Mouse (Mus musculus): Measurements from ENCODE around the gene Slc2a9.

- no peak for TF ChIP-seq FLI1 (IDR thresholded peaks at IDR 0.05; ENCODE audit: low read length)
- no peak for TF ChIP-seq GATA1 (IDR thresholded peaks at IDR 0.05; ENCODE audit: borderline replicate concordance, low read length)
Measured at GRCm38 (mm10) chr5:38466569-38467110, 36.3 kb downstream of the Slc2a9 start.

Data from megakaryocyte, embryonic 14.5 days (primary cell).